Mouse (Mus musculus) spleen, postnatal 36 days (tissue): ENCODE results near the gene Mamdc2.
A peak's percentile ranks its signal among the peaks of the same experiment; 100 is the strongest.
"Not testable (repeated sequence)": the region's sequence is repeated elsewhere in the genome, so short reads cannot be mapped to it uniquely, and the experiment has no call there.

Experiments
- DNase-seq, 2 experiments: peaks; one replicate each; pipeline ENCODE4 v3.0.0; 2022; ENCODE audit warnings: low spot score in 2 of 2, mixed read lengths in 1 of 2

Mamdc2 gene

DNA sequence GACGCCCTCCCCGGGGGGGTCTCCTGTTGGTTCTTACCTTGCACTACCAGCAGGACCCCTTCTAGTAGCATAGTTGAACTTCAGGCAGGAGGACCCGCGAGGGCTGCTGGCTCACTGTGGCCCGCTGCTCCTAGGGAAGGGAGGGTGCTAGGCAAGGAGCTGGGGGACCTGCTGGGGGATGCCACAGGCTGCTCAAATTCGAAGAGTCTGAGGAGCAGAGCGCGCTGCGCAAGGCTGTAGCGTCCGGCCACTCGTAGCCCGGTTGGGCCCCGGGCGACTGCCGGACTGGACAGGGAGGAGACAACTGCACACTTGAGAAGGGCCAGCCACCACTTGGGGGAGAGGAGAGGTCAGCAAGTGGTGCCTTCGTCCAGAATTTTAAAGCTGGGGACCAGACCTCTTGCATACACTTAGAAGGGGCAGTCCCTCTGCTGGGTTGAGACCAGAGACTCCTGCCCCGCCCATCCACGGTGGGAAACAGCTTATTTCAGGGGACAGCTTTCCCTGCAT lies at the start of gene Mamdc2:
TSS of gene Mamdc2 (minus strand) at position 455 of the 510 bp plus-strand sequence.
- no peak for DNase-seq

DNA sequence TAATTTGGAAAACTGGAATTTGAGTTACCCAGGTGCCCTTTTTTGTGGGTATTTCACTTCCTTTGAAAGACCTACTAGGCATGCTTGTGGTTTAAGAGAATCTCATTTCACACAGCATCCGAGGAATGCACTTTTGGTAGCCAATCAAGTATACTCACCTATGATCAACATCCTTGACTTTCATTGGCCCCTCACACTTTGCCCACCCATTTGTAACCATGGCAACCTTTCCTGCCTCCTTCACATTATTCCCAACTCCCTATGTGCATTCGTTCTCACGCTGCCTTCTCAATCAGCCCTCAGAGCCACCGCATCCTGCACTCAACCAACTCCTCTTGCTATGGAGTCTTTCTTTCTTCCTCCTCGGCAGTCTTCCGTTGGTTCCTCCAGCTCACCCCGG lies 49.8 kb upstream of the Mamdc2 start:
- DNase-seq, result no peak

DNA sequence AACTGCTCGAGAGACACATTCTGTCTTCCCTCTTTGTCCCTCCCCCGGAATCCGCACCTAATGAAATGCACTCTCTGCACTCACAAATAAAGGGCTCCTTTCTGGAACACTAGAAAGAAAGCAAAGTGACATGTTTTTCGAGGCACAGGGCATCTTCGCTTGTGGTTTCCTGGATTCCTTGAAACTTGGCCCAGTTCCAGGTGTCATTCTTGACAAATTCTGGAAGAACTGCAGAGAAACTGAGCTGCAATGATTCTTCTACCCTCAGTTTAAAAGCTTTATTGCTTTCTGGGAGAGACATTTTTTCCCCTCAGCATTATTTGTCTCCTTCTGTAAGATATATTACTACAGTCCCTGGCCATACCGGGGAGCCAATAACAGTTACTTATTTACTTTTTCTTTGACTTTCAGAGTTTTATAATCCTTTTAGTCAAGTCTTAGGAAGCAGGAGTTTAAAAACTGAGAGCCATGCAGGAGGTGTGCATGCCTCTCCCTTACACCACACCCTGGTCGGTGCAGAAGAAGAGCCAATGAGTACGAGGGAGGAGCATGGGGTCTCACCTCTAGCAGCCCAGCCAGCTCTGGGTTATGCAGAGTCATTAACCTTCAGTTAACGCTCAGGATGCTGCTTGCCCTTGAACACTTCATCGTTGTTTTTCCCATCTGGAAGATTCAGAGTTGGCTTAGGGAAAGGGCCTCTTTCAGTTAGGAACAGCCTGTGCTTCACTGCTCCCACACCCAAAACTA lies 49.1 kb upstream of the Mamdc2 start:
- no peak for DNase-seq

DNA sequence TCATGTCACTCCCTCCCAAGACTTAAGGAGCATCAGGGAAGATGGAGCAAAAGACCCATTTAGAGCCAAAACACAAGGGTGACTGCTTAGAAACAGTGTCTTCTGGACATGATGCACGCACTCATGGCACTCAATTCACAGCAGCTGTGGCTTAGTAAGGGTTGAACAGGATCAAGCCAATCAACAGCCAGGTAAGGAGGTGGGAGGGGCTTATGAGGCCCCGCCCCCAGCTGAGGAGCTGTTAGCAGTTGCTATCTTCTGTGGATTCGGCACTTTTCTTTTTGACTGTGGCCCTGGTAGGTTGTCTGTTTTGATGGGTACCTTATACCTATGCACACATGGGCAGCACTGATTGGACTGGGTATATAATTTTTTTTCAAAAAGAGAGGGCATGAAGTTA lies 48.3 kb upstream of the Mamdc2 start:
- no peak for DNase-seq

DNA sequence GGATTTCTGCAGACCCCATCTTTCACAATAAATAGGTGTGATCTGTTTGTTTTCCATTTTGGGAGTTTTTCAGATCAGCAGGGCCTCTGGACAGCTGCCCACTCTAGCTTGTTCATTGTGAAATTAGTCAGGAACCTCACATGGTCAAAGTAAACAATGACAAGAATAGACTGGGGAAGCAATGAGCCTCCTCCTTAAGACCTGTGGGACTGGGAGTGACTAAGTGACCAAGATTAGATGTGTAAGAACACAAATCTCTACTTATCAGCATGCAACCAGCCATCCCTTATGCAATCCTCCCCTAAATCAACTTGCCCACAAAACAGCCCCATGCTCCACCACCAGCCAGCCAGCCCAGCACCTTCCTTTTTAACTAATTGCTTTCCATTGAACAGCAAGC lies 44.4 kb upstream of the Mamdc2 start:
- DNase-seq, result no peak

DNA sequence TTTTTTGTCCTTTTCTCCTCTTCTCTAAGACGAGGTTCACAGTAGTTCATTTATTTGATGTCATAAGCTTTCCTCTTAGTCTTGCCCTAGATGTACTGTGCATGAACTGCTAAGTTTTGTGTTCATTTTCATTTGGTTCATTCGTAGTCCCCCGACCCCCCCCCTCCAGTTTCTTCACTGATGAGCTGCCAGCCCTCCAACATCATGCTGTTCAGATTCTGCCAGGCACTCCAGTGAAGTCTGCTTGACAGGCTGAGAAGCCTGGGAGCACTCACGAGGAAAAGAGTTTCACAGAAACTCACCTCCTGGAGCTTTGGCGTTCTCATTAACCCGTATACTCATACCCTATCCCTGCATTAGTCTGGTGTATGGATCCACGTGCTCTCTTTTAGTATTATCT lies 42.5 kb upstream of the Mamdc2 start:
- DNase-seq, result not testable (repeated sequence)

DNA sequence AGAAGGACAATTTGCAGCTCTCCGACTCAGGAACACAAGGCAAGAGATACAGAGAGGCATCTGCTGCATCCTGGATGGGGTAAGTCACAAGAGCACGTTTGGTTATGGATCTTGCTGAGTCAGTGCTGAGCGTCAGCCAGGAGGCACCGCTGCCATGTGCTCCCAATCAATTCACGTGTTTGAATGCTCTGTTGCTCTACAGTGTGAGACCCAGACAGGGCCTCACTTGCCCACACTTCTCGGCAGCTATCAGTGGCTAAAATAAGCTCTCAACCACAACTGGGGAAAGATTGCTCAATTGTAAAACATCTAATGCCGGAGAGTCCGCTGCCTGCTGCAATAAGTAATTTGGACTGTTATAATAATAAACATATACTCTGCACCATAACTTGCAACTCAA lies 41.5 kb upstream of the Mamdc2 start:
- DNase-seq, result no peak

DNA sequence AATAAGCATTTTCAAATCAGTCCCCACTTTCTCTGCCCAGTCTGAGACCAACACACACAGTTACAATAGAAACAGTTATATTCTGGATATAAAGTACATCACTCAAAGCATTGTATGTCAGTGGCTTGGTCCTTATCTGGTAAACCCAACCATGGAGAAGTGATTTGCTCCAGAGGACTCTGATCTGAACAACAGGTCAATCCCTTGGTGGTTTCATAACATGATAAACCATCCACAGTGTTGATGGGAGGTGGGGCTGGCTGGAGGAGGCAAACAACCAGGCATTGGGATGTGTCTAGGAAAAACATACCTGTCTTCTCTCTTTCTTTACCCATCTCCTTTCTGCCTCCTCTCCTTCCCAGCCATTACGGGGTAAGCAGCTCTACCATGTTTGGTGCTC lies 39.2 kb upstream of the Mamdc2 start:
- DNase-seq, result no peak

DNA sequence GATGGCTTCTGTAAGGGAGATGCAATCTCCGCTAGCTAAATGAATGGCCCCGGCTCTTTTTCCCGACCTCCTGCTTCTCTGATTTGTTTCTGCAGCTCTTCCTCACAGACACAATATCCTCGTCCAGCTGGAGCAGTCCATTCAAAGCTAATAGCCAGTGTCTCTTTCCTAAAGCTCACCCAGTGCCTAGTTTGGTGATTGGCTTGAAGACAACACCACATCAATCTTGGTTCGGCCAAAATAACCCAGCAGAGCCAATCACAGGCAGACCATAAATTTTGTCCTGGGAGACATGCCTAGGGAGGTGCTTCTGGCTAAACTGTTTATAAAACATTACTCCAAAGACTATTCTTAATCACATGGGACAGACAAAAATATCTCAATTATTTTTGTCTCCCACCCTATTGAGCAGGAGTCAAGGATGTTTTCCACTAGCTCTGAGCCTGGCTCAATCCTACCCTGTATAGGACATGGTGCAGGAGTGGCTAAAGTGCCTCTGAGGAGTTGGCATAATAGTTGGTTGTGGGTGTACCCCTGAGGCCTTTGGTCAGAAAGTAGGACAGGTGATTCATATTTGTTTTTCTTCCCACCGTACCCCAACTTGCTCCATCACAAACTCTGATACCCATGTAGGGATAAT lies 38.5 kb upstream of the Mamdc2 start:
- DNase-seq, result no peak

DNA sequence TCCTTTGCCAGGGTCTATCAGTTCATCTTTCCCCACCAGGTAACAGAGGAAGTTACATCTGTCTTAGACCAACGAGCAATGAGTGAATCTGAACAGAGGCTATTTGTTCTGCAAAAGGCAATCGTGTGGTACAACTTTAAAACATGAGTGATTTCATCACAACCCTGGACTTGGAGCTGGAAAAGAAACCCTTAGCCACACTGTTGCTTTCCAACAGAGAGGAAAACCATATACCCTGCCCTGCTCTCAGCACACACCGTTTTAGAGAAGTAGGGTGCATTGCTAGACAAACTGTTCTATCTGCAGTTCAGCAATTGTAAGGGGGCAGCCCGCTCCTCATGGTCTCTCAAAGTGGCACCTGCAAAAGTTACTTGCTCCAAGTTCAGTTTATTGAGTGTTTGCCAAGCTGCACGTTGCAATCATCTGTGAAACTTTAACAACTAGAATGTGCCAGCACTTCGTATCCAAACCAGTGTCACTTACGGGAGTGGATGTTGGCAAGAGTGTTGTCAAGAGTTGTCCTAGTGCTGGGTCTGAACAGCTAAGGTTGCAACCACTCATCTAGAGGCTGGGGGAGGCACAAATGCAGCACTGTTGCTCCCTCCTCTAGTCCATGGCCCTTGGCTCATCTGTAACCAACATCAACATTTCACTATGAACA lies 37.8 kb upstream of the Mamdc2 start:
- DNase-seq, result no peak

DNA sequence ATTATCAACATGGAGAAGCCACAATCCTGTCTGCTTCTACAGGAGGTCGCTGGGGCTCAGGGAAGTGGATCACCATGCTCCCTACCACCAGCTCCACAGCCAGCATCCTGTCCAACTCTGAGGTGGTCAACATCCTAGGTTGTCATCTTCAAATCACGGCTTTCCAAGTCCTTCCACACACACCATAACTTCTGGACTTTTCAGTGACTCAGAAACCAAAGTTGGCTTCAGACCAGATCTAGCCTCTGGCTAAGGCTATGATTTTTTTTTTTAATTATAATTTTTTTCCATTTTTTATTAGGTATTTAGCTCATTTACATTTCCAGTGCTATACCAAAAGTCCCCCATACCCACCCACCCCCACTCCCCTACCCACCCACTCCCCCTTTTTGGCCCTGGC lies 34.3 kb upstream of the Mamdc2 start:
- not testable (repeated sequence) for DNase-seq

DNA sequence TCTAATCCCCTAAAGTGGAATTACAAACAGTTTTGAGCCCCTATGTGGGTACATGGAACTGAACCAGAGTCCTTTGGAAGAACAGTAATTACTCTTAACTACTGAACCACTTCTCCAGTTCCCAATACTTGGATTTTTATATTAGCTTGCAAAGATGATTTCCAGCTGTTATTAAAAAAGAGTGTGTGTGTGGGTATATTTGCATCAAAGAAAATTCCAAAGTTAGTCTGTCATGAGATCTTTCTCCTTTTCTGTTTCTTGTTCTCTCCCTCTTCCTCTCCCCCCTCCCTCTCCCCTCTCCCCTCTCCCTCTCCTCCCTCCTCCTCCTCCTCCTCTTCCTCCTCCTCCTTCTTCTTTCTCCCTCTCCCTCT lies 31.3 kb upstream of the Mamdc2 start:
- no peak for DNase-seq

DNA sequence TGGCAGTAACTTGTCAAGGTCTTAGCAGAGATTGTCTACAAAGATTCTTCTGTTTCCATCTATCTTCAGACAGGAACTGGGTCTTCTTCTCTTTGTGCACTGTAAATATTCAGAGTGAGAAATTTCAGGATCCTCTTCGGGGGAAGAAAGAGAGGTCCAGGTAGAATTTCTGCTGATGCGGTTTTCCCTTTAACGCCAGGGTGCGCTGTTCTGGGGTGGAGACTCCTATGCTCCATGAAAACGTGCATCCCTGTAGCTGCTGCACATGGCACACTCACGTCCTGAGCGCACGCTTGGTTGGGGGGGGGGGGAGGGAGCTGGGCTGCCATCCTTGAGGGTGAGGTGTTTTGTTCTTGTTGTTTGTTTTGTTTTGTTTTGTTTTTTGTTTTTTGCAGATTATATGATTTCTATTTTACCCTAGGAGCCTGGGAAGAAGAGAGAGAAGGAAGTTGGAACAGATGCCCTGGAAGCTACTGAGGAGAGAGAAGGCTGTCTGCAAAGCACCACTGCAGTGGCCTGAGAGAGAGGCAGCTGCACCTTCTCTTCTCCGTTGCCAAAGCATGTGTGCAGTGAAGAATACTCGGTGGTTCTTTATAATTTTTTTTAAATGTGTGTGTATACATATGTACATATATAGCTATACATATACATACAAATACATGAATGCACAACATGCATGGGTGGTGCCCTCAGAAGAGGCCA lies 30.8 kb upstream of the Mamdc2 start:
- DNase-seq, result no peak

DNA sequence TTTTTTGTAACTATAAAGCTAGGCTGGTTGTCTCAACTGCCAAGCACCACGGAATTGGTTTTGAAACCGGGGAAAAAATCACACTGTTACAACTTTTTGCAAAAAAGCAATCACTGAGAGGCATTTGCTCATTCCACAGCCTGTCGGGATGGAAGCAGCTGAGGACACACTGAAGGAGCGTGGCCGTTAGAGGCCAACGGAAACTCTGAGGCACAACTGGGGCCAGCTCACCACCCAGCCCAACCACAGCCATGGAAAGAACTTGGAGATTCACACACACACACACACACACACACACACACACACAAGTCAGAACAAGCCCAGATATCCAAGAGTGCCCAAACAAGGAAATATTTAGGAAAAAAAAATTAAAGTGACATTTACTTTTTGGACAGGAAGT lies 29.6 kb upstream of the Mamdc2 start:
- DNase-seq, result no peak

DNA sequence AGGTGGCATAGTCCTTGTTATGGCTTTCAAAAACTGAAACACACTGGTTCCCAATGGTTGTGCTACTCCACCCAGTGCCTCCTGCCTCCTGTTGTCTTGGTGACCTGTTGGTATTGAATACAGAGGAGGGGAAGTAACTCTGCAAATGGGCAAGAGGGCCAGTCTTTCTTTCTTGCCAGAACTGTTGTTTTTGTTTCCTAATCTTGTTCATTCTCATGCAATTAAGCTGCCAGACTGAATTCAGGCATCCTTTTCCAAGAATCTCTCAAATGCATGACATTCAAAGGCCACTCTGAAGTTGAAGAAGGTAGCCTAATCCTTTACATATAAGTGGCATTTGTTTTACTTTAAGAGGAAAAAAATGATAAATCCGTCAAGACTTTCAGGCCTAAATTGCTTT lies 19.6 kb upstream of the Mamdc2 start:
- no peak for DNase-seq

DNA sequence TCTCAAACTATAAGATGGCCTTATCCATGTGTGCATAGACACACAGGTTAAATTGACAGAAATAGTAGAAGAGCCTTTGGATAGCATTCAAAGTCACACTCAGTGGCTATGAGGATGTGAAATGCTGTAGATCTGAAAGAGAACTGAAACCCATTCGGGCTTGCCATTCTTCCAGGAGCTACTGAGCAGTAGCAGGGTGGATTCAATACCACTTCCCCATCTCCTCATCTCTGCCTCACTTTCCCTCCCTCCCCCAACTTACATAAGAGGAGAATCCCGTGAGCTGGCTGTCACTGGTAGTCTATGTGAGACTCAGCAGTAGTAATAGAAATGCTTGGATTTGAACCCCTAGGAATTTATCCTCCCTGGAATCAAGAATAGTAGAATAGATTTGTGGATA lies 18.8 kb upstream of the Mamdc2 start:
- peak in 1 of 2 experiments; percentile 18 for DNase-seq

DNA sequence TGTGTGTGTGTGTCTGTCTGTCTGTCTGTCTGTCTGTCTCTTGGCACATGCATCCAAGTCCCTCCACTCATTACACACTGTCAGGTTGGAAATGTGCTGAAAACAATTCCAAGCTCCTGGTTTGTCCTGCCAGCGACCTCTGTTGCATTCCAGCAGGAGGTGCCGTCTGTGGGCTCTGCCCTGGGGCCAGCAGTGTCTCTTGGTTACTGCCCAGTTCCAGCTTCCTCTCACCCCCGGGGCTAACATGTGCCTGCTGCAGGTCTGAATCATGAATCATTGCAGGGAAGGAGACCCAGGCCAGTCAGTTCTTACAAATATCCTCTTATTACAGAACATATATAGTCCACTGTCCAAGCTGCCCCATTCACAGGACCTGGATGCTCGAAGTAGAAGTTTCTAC lies 9.2 kb upstream of the Mamdc2 start:
- no peak for DNase-seq

DNA sequence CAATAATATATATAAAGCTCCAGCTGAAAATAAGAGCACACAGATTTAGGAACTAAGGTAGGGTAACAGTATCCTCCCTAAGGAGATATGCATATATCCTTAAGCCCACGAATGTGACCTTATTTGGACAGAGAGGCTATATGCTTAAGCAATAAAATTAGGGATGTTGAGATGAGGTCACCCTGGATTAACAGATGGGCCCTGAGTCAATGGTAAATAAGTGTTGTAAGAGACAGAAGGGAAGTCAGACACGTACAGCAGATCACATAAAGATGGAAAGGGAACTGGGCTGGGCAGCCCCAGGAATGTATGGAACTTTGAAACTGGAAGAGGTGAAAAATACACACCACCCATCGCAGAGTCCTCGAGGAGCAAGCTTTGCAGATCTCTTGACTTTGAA lies 3.1 kb upstream of the Mamdc2 start:
- no peak for DNase-seq

DNA sequence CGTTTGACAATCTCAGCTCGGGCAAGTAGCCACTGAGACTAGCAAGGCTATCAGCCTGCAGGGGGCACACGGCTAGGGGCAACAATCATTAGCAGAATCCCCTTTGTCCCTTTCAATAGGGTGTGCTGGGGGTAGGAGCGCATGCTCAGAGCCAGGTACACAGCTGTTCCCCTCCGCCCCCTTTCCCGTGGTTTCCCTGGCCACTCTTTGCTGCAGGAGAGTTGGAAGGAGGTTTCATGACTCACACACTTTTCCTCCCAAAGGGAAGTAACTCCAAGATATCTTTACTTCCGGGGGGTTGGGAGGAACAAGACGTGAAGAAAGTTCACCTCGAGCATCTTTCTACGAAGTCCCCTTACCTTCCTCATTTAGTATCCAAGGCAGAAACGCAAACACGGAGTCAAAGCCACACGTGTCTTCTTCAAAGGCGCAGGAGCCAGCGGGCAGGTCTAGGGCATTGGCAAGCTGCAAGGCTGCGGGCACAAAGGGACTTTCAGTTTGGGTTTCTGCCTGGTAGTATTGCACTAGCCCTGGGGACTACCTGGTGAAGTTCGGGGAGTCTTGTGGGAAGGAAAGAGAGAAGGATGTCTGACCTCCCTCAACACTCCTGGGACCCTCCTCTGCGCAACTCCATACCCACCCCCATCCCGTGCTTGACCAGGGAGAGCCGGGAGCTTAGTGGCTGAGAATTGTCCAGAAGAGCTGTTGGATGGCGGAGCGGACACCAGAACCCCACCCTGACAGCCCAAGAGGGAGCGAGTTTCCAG lies 838 bp downstream of the Mamdc2 start:
- no peak for DNase-seq

DNA sequence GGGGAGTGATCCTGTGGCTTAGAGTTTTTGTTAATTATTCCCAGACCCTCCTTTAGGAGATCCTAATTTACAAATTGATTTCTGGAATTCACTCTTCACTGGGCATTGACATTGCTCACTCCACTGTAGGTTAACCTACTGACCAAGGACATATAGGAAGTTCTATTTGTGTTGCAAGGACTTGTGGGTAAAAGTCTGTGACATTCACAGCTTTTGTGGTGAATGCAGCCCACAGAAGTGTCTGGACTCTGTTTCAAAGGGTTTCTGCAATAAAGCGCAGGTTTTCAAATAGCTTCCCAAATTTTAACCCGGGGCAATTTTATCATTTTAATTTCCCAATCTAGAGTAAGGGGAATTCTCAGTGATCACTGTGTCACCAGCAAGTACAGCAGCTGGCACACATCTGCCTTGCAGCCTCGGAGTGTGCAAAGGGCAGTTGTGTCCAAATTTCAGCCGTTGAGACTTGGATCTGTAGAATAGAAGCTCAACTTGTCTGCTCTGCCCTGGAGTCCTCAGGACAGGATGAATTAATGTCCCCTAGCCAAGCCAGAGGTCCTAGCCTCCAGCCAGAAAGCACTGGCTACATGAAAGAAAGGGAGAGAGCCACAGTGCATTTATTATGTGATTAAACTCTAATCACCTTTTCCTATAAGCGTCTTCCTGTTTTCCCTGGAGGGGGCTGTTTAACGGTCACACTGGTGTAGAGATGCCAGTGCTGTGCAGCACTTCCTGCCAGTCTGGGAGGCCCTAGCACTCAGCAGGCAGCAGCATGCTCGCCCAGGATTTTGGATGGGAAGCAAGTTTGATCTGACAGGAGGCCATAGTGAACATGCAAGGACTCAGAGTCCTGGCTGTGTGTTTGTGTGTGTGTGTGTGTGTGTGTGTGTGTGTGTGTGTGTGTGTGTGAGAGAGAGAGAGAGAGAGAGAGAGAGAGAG lies 3.1 kb downstream of the Mamdc2 start:
- DNase-seq, result no peak
